Mouse (Mus musculus) layer of hippocampus, adult 2 months (tissue): ENCODE data around the gene Dgki. TPM values are rescaled to one million over a fixed set of nuclear protein-coding genes. Genes with fewer than 3 reads are reported as not detected.

Experiments
- DNase-seq, 2 experiments: peaks; one replicate each; pipeline ENCODE4 v3.0.0; 2022; ENCODE audit warnings: low spot score in 2 of 2
- H3K27ac ChIP-seq: fragments of 200-600 bp; 2 replicates; pipeline ENCODE4 v1.8.1; 2022
- H3K4me3 ChIP-seq: fragments of 200-600 bp; 2 replicates; pipeline ENCODE4 v1.8.1; 2022; ENCODE audit warnings: mild to moderate bottlenecking
- CTCF ChIP-seq: fragments of 200-600 bp; conservative IDR thresholded peaks from 2 replicates; pipeline ENCODE4 v1.8.1; 2022; ENCODE audit warnings: antibody characterized with exemption, mild to moderate bottlenecking, moderate library complexity
- total RNA-seq, 2 experiments: library from RNA; stranded (reverse); gene quantifications; 2 replicates each; pipeline ENCODE4 v1.2.3; 2021

The Dgki gene
- total RNA-seq, 2 experiments from 2014 or later: 88.6 to 89.5 TPM

DNA sequence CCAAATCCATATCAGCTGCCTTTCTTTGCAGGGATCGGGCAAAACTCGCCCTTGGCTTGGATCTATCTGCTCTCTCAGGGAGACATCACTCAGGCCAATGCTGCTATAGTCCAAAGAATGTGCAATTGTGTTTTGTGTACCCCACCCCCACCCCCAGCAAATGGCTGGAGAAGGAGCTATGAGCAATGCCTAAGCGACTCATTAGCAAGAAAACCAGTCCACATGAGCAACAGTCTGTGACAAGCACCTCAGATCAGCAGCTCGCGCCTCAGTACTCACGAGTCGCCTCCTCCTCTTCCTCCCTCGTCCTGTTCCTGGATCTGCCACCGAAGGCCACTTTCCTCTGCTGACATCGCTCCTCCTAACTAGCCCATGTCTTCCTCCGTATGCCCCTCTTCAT is 55.9 kb downstream of the Dgki start:
- no peak for TF ChIP-seq CTCF
- DNase-seq: no peak
- Histone ChIP-seq H3K4me3 (no peak overlapping the region), H3K27ac (peak overlapping the region; percentile 84)

DNA sequence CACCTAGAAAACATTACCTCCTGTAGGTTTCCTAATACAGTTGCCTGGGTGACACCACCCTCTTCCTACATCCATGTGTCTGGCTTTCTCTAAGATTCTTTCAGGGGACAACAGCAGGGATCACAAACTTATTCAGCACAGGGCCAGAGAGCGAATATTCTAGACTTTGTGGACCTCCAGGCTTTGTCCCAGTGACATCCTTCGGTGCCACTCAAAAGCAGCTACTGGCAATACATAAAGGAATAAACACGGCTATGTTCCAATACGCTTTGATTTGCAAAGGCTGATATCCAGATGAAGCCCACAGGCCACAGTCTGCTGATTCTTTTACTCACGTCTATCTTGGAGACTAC is 57.2 kb downstream of the Dgki start:
- H3K27ac ChIP-seq: peak overlapping the region; percentile 84
- H3K4me3 ChIP-seq: no peak overlapping the region

DNA sequence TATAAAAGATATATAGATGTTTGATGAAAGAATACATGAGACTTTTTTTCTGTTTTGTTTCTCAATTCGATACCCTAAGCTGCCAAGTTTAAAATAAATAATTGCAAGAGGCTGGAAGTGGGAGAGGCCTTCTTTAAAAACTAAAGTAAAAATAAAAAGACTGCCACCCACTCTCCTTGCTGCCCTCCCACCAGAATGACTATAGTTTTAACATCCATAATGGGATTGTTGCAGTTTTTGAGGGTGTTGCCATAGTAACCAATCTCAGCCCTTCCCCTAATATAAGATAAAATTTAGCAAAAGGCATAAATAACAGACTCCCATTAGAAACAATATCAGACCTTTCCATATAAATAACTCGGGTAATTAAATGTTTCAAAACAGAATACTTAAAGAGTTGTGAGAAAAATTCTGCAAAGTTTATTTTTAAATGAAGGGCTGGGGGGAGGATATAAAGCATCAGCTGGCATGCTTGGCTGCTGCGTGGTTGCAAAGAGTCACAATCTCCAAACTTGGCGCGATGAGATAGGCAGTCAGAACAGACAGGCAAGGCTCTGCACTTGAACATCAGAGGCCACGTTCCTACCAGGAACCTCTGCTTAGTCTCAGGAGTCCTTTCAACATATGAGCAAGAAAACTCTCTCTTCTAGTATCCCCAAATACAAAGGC is 57.8 kb downstream of the Dgki start:
- no peak overlapping the region; the same call in 1 of the 2 replicates for H3K4me3 ChIP-seq
- H3K27ac ChIP-seq: peak overlapping the region; percentile 84
- no peak for TF ChIP-seq CTCF
- DNase-seq: no peak

More for the DNA sequence above, 57.2 kb downstream of the Dgki start:
- TF ChIP-seq CTCF: no peak
- no peak for DNase-seq

DNA sequence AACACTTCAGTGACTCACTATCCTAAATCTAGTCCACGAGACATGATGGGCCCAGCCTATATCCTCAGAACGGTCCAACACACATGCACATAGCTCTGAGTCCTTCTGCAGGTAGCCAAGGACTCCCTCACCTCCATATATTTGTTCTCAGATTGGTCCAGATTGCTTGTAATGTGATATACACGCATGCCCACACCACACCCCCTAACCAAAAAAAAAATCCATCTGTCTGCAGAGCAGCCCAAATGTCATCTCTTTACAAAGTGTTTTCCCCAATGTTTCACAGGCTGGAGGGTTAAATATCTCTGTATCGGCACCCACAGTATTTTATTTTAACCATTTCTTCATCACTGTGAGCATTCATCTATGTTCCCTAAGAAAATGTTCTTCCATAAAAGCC is 58.5 kb downstream of the Dgki start:
- no peak for TF ChIP-seq CTCF
- Histone ChIP-seq H3K4me3 (no peak overlapping the region), H3K27ac (peak overlapping the region; percentile 84)
- peak; percentile 46 for DNase-seq

DNA sequence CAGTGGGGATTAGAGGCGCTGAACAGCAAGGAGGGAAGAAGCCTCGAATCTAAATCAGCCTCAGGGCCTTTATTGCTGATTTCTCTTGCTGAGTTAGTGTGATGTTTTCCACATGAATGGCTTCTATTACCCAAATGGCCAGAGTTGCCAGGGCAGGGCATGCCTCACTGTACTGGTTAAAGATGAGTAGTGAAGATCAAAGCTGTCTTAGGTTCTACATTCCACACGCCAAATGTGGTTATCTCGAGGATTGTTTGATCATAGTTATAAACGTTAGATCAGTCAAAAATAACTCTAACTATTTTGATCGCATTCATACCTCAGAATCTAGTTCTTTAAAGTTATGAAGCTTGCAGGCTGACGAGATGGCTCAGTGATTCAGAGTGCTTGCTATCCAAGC is 59.8 kb downstream of the Dgki start:
- no peak for TF ChIP-seq CTCF
- no peak overlapping the region for H3K4me3 ChIP-seq
- peak overlapping the region; percentile 84; the same call in 1 of the 2 replicates for H3K27ac ChIP-seq
- no peak for DNase-seq

DNA sequence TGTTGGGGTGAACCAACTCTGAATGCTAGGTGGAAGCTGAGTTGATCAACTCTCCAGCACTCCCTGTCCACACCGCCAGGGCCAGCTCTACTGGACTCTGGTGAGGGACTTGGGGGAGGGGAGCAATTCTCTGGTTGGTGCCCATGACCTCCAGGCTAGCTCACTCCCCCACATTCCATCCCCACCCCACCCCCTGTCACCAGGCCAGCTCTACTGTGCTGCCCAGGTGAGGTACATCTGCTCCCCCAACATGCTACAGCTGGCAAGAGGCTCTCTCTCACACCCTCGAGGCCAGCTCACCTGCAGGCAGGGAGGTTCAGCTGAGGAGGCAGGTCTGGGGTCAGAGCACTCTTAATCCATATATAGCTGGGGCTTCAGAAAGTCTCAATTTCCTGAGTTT is 63.1 kb downstream of the Dgki start:
- no peak overlapping the region for H3K27ac ChIP-seq
- no peak for DNase-seq

DNA sequence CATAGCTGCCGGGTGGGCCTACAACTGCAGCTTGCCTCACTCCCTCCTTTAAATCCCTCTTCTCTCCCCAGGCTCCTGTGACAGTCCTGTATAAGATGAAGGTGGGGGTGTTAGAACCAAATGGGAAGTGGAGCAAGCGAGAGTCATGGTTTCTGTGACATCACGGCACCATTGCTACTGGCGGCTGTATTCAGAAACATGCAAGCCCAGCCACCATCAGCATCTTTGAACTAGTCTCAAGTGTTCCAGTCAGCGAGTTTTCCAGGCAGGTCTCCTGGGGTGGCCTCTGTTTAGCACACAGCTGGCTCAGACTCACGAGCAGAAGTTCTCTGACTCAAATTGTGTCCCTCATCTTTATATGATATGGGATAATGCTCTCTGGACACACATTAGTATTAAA is 68.8 kb downstream of the Dgki start:
- no peak overlapping the region for H3K4me3 ChIP-seq
- H3K27ac ChIP-seq: no peak overlapping the region
- no peak for DNase-seq
- TF ChIP-seq CTCF: no peak

More for the DNA sequence above, 63.1 kb downstream of the Dgki start:
- TF ChIP-seq CTCF: no peak
- H3K4me3 ChIP-seq: no peak overlapping the region

DNA sequence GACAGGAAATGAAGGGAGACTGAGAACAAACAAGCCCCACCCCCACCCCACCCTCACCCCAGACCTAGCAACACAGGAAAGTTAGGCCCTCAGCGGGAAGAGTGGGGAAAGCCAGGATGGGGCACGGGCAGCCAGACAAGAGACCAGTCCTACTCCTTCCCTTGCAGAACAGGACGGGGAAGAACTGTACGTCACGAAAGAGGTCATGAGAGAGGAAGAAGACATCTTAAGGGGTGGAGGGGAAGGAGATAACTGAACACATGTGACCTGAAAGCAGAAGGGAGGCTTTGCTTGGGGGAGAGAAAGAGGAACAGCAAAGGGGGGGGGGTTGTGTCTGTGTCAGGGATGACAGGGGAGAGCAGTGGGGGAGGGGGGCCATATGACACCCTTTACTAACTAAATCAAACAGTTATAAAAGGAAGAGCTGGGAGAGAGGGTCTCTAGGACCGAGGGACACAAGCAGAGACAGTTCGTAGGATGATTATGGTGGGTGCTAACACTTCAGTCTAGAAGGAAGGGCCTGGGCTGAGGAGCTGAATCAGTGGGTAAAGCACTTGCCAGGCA is 77.0 kb downstream of the Dgki start:
- no peak for DNase-seq
- TF ChIP-seq CTCF: no peak
- Histone ChIP-seq H3K4me3 (no peak overlapping the region), H3K27ac (no peak overlapping the region)

DNA sequence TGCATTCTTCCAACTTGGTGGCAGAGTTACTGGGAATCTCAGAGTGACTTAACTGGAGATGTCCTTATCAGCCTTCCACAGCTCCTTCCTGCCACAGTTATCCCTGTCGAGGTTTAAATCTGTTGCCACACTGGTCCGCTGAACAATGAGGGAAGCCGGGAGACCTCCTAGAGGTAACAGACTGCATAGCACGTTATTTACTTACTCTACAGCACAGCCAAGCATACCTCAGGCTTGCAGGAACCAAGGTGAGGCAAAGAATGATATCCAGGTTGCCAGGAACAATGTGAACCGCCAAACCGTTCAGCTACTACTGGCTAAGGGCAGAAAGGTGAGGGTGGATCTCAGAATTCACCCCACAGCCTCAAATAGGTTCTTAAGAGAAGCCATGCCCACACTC is 78.0 kb downstream of the Dgki start:
- no peak for DNase-seq
- Histone ChIP-seq H3K27ac (no peak overlapping the region), H3K4me3 (no peak overlapping the region)
- peak; percentile 40 for TF ChIP-seq CTCF

DNA sequence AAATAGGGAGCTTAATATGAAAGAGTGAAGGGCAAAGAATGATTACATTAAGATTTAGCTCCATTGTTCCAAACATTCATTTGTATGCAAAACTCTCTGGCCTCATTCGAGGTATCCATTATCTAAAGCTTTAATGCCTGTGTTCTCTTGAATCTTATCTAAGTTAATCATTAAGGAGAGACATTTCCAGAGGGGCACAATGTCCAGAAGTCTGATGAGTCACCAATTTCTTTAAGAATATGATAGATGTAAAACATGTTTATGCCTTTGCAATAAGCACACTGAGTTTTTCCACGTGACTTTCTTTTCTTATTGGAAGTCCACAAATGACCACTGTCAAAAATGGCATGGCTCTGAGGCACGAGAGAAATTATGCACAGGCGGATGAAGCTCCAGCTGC is 80.9 kb downstream of the Dgki start:
- DNase-seq: no peak
- no peak overlapping the region for H3K4me3 ChIP-seq
- no peak overlapping the region for H3K27ac ChIP-seq
- TF ChIP-seq CTCF: no peak

DNA sequence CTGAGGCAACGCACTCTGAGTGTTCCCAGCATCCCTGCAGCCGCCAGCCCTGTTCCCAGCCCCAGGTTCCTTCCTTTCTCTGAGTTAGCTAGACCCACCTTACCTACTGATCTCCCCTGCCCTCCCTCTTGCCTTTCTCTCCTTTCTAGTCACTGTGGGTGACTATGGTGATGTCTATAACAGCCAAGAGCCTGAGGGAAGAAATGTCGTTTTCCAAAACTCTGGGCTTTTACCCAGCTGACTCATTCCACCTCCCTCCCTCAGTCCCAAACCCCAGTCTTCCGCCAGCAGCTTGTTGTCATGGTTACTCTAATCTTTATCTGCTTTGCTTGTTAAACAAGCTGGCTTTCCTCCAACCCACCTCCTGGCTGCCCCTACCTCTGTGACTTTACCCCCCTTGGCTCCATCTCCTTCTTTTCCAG is 83.6 kb downstream of the Dgki start:
- peak; percentile 68 to 89 for DNase-seq
- TF ChIP-seq CTCF: no peak
- Histone ChIP-seq H3K4me3 (no peak overlapping the region), H3K27ac (peak overlapping the region; percentile 83)

DNA sequence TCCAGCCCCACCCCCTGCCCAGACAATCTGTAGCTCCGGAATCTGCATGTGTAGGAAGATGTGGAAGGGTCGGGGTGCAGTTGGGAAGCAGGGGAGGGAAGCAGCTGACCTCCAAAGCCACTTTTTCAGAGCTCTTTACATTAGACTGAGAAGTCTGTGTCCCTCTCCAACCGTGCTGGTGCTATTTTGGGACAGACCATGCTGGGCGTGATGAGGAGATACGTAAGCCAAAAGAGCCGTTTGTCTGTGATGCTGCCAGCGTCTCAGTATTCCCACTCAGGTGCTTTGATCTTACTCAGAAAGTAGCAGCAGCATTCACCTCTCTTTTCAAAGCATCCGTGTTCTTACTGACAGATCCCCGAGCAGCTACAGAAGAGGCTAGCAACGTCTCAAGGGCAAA is 84.3 kb downstream of the Dgki start:
- peak overlapping the region; percentile 83 for H3K27ac ChIP-seq
- no peak for DNase-seq
- no peak for TF ChIP-seq CTCF
- H3K4me3 ChIP-seq: no peak overlapping the region; the same call in 1 of the 2 replicates

DNA sequence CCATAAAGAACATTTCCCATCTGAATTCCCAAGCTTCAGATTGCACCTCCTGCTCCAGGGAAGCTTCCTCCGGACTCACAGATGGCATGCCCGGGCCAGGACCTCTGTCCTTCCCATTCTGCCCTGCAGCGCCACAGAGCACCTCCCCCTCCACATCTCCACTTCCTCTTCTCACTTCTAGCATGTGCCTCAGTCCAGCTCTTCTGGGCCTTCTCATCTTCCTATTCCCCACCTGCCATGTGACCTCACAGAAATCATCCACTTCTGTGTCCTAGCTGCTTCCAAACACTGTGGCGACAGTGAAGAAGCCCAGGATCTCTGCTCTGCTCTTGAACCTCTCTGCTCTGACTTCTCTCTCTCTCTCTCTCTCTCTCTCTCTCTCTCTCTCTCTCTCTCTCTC is 87.1 kb downstream of the Dgki start:
- no peak for TF ChIP-seq CTCF
- 0 out of 2 replicates have a peak overlapping the region, but pooled peaks have one; percentile 39 for H3K27ac ChIP-seq
- DNase-seq: no peak
- no peak overlapping the region for H3K4me3 ChIP-seq
